Mouse (Mus musculus): ENCODE measurements at regions not wholly inside any gene's neighbourhood (a gene's known extent, or its start where the extent isn't known, plus 50 kb on each side); places are given as distances from the start of the nearest gene placed in this dataset.
"Not testable (repeated sequence)": the region's sequence is repeated elsewhere in the genome, so short reads cannot be mapped to it uniquely, and the experiment has no call there.

GRCm38 (mm10) chr7:60733331-60733994, 593.4 kb upstream of the Snrpn start:
- not testable (repeated sequence) for ATAC-seq (replicated peaks; ENCODE audit: poor library complexity)

GRCm38 (mm10) chr7:60728108-60728721, 588.2 kb upstream of the Snrpn start:
- peak; percentile 64 for ATAC-seq (replicated peaks; ENCODE audit: poor library complexity)
